Mouse (Mus musculus) cerebellum, adult 9-11 months (tissue): ENCODE results near the gene Tspo.

ENCODE experiments used
- DNase-seq: peaks from one replicate; pipeline ENCODE4 v3.0.0; 2022

The Tspo gene

GRCm38 (mm10) chr15:83590841-83591240, 27.4 kb downstream of the Tspo start:
- no peak for DNase-seq

- DNase-seq: no peak
These were observed 28.4 kb downstream of the Tspo start for GRCm38 (mm10) chr15:83591758-83592157.

- DNase-seq: no peak
These were observed 29.1 kb downstream of the Tspo start for GRCm38 (mm10) chr15:83592260-83593188.

- no peak for DNase-seq
These were observed 29.8 kb downstream of the Tspo start for GRCm38 (mm10) chr15:83593189-83593585.

DNA sequence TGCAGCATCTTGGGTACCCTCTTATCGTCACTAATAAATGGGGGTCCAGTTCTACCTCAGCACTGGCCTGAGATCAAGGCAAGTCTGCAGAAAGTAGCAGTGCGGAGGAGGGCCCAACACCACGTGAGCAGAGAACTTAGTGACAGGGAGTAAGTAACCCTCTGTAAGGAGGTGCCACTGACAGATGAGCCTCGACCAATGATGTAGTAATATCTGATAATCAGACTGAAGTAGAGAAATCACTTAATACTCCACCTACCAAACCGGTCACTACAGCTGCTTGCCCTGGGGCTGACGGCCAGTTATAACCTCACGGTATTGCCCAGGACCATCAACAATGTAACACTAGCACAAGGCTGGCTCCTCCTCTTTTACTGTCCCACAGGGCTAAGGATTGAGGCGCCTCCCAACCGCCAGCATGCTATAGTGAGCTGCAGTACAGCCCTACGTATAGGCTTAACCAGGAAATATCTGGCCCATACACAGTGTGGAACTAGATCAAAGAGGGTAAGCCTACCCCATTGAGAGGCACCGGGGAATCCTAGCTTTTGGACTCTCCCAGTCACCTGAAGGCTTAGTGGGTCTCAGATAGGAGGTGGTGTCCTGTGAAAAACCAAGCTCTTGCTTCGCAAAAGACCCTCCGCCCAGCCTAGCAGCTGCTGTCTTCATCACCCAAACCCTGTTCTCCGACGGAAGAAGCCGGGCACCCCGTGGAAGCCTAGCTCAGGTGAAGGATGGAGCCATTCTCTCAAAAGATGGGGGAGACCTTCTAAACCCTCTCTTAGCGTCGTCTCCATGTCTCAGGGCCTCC, 30.5 kb downstream of the Tspo start:
- no peak for DNase-seq

- peak; percentile 94 for DNase-seq
These were observed 31.3 kb downstream of the Tspo start, which contains the start of gene Ttll12 for GRCm38 (mm10) chr15:83594513-83595363. Gene Ttll12 (minus strand): TSS chr15:83595157.

DNA sequence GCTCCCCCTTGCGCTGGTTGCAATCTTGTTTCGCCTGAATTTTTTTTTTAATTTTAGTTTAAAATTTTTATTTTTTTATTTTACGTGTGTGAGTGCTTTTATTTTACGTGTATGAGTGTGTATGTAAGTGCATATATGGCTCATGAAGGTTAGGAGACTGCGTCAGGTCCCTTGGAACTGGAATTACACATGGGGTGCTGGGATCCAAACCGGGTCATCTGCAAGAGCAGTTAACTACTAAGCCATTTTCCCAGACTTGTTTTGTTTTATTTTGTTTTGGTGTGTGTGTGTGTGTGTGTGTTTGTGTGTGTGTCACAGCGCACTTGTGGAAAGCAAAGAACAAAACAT, 31.9 kb downstream of the Tspo start:
- DNase-seq: no peak

DNA sequence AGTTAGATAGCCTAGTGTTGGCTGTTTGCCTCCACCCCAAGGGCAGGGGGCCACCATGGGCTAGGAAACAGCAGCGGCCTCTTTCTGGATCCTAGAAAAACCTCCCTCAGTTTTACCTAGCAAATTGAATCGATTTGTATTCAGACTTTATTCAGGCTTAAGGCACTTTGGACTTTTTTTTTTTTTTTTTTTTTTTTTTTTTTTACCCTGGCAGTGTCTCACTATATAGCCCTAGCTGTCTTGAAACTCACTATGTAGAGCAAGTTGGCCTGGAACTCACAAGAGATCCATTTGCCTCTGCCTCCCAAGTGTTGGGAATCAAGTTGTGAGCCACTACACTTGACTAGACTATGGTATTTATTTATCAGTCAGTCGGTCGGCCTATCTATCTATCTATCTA, 33.4 kb downstream of the Tspo start:
- DNase-seq: no peak

GRCm38 (mm10) chr15:83601185-83601584, 37.8 kb downstream of the Tspo start:
- no peak for DNase-seq

GRCm38 (mm10) chr15:83602372-83603045, 39.1 kb downstream of the Tspo start:
- DNase-seq: no peak

DNA sequence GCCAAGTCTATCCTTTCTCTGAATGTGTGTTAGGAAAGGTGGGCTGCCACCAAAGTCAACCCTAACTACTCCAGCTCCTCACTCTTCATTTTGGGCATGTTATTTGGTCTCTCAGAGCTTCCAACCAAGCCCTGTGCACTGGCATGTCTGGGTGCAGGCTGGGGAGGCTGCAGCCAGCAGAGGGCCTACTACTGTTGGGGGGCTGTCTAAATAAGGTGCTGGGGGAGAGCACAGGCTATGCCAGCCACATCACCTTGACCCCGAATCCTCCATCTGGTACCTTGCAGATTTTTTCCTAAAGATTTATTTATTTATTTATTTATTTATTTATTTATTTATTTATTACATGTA, 39.6 kb downstream of the Tspo start:
- DNase-seq: no peak

- no peak for DNase-seq
These were observed 40.0 kb downstream of the Tspo start for GRCm38 (mm10) chr15:83603426-83603825.

- DNase-seq: no peak
These were observed 42.8 kb downstream of the Tspo start for GRCm38 (mm10) chr15:83606216-83606615.

DNA sequence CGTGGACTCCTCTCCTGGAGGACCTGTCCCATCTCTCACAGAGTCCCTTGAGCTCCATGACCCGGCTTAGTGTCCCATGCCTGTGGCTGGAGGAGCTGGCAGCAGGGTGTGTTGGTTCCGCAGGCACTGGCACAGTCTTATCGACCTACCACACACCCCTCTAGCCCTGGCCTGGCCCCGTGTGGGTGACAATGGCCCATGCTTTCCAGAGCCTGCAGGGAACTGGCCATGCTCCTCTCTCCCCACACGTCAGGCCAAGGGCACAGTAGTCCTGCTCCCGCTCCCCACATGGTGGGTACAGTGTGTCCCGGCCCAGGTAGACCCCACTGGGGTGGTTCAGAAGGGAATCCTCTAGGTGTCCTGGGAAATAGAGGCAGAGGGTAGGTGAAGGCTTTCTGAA, 43.3 kb downstream of the Tspo start:
- DNase-seq: no peak

DNA sequence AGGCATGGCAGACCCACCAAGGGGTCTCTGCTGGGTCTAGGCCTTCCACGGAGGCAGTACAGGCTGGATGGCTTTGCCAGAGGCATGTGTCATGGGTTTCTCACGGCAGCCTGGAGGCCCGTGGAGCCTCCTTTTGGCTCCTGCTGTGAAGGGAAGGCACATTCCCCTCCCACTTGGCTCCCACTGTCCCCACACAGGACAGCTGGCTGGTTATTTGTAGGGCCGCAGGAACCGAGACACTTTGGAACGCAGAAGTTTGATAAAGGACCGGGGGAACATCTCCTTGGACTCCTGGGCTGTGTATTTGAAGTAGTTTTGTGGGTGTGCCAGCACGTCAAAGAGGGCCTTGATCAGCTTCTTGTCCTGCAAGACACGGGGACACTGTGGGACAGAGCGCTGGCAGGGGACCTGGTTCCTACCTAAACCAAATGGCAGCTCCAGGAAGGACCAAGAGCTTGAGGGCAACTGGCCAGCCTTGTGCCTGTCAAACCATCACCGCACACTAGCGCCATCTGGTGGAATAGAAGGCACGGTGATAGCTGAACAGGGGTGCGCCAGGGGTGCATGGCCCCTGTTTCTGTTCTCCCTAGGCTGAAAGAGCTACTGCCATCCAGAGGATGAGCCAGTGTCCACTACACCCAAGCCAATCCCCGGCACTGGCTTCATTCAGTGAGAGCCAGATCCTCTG, 43.9 kb downstream of the Tspo start:
- DNase-seq: peak; percentile 75

DNA sequence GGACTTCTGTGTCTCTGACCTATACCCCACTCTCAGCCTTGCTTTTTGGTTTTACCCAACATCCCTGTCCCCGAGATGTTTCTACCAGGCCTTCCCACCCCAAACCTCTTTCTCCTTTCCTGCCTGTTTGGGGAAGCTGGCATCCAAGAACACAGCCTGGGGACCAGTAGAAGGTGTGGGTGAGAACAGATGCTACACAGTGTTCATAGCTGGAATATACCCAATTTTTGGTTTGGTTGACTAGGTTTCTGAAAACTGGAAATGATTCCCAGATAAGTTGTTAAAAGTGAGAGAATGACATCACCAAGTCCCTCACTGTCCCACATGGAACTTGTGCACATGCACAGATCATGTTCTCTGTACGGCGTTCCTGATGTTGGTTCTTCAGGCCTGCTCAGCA, 51.9 kb downstream of the Tspo start:
- DNase-seq: no peak
